Mouse (Mus musculus) embryo, embryonic 11 days (tissue): ENCODE results near the gene Unkl.
A peak's percentile ranks its signal among the peaks of the same experiment; 100 is the strongest.

Source experiments
- DNase-seq: peaks from one replicate; pipeline ENCODE4 v3.0.0-alpha.2; 2015

Gene Unkl

DNA sequence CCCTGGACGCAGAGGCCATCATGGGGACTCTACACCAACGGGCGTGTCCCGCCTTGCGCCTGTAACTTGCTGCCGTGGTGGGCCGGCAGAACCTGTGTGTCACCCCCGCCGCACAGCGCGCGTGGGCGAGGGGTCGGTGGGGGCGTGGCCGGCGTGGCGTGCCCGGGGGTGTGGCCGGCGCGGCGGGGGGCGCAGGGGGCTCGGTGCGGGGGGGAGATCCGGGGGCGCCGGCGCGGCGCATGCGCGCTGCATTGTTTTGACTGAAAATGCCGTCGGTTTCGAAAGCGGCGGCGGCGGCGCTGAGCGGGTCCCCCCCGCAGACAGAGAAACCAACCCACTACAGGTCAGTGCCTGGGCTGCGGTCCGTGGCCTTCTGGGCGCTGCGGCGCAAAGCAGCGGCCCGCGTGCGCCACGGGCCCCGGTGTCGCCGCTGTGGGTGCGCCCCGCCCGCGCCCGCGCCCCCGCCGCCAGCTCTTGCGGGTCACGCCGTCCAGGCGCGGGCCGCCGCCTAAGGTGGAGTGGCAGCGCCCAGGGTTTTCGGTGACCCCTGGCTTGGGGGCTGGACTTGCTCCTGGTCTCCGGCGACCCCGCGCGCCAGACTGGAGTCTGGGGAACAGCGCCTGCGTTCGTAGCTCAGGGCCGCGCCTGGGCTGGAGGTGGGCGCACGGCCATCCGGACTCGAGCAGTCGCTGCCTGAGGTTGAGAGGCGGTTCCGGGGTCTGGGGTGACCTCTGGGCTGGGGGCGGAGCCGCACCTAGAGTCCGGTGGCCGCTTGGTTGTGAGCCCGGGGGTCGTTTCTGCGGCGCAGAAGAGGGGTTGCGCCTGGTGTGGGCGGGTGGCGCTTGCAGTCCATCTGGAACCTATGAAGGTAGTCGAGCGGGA, at the start of gene Unkl:
Gene Unkl (plus strand): TSS at position 248 of the 882 bp plus-strand sequence.
- peak; percentile 81 for DNase-seq

DNA sequence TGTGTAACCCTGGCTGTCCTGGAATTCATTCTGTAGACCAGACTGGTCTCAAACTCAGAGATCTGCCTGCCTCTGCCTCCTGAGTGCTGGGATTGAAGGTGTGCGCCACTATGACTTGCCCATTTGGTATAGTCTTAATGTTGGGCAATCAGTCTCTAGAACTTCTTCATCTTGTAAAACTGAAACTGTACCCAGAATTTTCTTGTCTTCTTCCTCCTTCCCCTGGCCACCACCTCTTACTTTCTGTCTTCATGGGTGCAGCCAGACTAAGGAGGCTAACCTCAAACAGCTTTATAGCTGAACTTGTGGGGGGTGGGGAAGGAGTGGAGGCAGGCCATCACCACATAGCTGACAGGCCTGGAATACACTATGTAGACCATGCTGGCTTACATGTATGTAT, 49.4 kb upstream of the Unkl start:
- no peak for DNase-seq

DNA sequence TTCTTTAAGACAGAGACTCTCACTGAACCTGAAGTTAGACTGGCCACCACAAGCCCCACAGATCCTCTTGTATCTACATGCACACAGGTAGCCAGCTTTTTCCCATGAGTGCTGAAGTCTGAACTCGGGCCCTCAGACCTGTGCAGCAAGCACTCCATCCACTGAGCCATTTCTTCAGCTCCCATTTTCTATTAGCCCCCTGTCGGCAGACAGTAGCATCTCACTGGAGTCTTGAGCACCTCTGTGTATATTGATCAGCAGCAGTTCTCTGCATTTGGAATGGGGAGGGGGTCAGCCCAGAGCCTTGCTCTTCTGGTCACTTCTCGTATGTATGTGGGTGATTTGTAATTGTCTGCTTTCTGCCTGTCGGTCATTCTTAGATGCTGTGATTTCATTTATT, 48.2 kb upstream of the Unkl start:
- DNase-seq = peak; percentile 16

DNA sequence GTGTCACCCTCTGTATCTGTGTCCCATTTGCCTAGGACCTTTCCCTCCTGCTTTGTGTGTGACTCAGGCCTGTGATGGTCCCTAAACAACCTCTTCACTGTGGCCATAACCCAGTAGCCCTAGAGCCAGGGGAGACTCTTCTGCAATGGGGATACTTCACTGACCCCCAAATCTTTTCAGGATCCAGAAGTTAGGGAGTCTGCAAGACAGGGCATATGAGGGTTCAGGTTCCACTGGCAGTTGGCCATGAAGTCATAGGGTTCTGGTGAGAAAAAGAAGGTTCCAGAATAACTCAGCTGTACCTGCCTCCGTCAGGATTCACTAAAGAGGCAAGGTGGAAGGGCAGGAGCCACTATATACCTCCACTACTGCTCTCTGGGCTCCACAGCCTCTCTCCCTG, 26.0 kb upstream of the Unkl start, which contains the start of gene Ccdc154:
Gene Ccdc154 (plus strand): TSS at position 301 of the 400 bp plus-strand sequence.
- DNase-seq = no peak

DNA sequence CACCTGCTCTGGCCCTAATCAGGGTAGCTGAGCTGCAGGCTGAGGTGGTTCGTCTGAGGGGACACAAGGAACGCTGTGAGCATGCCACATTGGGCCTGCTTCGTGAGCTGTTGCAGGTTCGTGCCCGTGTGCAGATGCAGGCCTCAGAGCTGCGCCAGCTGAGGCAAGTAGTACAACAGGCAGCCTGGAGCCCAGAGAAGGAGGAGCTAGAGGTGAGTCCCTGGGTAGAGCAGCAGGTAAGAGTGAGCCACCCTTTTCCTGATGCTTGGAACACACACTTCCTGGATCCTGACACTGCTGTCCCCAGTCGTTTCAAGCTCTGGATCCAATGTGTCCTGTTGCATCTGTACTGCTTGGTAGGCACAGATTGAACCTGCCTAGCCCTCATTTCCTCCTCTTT, 24.8 kb upstream of the Unkl start:
- no peak for DNase-seq

DNA sequence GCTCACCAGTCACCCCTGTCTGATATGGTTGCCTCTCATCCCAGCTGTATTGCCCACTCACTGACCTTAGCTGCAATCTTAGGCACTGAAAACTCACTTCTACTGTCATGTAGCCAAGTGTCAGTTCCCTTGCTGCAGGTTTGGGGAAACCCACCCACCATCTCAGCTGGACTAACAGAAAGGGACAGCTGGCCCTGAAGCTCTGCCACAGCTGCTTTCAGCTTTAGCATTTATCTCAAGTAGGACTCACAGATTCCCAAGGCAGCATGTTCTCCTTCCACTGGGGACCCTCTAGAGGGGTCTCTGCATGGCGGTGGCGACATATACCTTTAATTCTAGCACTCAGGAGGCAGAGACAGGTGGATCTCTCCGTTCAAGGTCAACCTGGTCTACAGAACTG, 23.4 kb upstream of the Unkl start:
- no peak for DNase-seq

DNA sequence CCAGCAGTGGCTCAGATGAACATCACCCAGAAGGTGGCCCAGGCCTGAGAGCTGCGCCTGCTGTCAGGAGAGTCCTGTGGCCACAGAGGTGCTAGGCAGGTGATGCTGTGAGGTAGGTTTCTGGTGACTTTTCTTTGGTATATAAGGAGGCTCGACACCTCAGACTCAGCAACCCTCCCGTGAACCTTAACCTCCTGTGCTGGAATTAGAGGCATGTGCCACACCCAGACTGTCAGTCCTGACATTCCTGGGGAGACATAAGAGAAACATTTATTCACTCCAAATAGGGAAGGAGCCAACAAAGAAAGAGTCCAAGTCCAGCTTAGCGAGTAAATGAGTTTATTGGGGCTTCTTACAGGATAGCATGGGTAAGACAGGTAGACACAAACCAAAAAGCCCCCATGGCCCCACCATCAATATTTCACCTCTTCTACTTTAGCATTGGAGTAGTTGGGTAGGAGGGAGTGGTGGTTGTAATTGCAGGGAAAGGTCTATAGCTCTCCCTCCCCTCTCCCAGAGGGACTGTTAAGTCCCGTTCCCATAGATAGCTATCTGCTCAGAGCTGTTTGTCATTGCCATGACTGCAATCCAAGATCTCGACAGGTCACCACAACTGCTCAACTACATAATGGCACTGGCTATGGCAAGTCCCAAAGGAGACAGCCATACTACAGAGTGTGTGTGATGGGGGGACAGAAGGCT, 22.1 kb upstream of the Unkl start:
- no peak for DNase-seq

DNA sequence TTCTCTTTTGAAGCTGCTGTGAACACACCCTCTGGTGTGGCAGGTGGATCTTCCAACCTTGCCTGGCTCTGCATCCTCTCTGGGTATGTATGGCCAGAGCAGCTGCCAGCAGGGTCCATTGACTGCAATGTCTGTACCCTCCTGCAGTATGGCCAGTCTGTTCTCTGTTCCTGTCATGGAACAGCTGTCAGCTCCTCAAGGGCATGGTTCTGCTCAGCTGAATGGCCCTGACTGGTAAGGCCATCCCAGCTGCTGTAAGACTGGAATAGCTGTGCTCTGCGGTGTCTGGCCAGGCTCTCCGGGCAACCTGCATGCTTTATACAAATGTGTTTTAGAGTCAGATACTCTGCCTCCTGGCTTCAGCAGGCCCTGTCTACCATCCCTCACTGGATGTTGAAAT, 18.5 kb upstream of the Unkl start:
- no peak for DNase-seq

DNA sequence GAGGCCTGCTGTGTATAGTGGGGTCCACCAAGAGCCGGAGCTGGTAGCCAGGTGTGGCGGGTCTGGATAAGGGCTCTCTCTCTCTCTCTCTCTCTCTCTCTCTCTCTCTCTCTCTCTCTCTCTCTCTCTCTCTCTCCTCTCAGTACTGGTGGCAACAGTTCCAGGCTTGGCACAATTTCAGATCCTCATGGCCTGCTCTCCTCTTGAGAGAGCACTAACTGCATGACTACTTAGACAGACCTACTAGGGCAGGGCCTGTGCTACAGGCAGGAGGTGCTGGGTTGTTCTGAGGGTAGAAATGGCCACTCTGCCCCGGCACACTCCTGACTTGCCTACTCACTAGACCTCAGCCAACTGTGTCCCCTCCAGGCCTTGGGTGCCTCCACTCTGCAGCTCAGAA, 15.6 kb upstream of the Unkl start:
- DNase-seq = no peak

DNA sequence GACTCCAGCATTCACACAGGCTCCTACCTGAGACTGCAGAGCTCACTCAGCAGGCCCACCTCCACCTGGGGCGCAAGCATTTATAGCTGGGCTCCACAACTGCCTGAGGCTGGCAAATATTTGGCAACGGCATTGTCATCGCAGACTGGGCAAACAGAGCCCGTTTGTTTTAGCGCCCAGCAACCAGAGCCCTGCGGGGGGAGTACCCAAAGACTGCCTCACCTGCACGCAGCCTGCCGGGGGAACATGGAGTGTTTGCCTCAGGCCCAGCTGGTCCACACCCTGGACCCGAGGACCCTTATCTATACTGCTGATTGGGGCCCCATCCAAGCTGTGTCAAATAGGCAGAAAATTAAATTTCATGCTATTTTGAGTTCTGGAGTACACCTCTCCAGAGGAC, 12.8 kb upstream of the Unkl start, which contains the start of gene Gm38655:
Gene Gm38655 (minus strand): TSS at position 61 of the 400 bp plus-strand sequence.
- no peak for DNase-seq

DNA sequence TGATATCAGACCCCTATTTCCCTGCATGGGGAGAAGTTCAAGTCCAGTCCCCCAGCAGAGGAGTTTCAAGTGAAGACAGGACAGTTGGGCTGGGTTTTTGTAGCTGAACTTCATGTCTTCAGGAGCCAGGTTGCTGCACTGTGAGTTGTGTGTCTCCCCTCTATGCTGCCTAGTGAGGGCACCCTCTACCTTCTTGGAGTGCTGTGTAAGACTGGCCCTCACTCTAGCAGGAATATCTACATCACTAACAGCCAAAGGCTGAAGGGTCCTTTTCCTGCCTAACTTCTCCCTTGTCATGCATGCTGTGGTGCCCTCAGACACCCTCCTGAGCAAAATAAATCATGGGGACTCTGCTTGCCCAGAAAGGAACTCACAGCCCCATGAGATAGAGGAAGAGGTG, 5.0 kb upstream of the Unkl start:
- DNase-seq = no peak

DNA sequence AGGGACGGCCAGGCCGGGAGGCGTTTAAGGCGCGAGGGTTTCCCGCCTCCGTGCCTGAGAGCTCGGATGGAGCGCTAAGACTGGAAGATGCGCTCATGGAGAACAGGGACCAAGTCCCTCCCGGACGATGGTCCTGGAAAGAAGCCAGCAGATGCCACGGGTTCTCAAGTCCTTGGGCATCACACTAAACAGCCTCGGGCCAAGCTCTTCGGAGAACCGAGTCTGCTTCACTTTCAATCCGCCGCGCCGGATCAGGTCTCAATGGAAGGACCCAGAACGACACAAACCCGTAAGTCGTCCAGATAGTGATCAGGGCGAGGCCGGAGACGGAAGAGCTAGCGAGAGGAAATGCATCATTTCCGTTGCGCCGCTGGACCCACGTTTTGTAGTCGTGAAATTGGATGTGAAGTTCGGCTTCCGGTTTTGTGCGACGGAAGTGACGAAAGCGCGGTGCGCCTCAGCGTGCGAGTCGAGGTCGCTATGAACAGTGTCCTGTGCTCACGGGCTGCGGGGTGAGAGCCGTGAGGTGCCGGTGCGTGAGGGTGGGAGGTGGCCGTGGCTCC, 4.0 kb upstream of the Unkl start, which contains the start of gene BC003965:
Gene BC003965 (plus strand): TSS at position 426 of the 563 bp plus-strand sequence.
- peak; percentile 99 for DNase-seq

DNA sequence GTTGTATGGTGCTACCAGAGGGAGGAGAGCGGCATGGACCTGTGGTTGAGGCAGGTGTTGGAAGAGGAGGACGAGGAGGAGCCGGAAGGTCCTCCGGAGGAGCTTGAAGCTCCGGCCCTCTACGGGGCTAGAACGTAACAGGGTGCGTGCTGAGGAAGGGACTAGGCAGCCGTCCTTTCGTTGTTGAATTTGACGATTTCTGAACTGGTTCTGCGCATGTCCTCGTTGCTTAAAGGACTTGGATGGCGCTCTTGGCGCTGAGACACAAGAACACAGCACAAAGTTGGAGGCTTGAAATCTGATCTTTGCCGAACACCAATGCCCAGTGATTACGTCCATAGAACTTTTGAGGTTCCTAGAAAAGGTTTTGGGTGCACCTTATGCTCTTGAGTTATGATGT, 3.2 kb upstream of the Unkl start:
- no peak for DNase-seq

DNA sequence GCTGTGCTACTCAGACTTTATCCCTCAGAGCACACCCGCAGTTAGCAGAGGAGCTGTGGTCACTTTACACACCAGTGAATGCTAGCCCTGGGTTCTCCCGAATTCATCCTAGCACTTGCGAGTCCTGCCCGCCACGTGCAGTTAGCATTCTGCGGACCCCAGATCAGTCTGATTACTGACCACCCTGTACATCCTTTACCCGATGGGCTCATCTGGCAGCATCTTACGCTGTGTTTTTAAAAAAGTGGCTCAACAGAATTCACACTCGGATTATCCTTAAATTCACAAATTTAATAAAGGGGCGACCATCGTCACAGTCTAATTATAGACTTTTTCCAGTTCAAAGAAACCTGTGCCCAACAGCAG, 430 bp upstream of the Unkl start:
- DNase-seq = no peak

DNA sequence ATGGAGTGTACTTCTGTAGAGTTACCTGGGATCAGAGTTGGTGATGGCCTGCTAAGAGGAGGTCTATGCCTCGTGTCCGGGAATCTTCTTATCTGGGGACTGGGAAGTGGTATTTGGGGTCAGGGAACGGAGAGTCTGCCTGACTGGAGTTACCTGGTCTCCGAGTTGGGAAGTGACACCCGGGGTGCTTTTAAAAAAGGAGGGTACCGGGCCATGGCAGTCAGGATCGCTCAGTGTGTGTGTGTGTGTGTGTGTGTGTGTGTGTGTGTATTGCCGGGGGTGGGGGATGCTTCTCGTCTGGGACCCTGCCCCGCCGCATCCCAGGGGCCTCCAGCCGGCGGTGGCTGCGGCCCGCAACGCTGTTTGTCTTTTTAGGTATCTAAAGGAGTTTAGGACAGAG, 894 bp downstream of the Unkl start:
- no peak for DNase-seq

DNA sequence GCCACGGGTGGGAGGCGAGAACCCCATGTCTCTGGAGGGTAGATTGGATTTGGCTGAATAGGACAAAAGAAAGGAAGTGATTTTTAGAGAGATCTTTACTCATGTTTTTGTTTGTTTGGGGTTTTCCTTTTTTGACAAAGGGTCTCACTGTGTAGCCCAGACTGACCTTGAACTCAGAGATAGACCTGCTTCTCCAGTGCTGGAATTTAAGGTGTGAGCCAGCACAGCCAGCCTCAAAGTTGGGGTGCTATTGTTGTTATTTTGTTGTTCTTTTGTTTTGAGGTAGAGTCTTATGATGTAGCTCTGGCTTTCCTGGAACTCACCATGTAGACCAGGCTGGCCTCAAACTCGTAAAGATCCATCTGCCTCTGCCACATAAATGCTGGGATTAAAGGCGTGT, 14.2 kb downstream of the Unkl start:
- no peak for DNase-seq

DNA sequence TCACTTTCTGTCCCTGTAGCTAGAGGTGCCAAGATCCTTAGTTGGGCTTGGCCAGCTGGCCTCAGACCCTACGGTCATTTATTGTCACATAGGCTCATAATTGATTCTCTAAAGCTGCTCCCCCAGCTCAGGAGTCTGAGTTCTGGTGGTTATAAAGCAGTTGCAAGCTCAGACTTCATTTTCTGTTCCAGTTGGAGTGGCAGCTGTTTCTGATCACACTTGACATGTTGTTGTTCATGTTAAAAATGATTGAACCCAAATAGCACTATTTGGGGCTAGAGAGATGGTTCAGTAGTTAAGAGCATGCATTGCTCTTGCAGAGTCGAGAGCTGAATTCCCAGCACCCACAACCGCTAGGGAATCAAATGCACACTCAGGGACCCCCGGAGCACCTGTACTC, 21.8 kb downstream of the Unkl start:
- DNase-seq = no peak

DNA sequence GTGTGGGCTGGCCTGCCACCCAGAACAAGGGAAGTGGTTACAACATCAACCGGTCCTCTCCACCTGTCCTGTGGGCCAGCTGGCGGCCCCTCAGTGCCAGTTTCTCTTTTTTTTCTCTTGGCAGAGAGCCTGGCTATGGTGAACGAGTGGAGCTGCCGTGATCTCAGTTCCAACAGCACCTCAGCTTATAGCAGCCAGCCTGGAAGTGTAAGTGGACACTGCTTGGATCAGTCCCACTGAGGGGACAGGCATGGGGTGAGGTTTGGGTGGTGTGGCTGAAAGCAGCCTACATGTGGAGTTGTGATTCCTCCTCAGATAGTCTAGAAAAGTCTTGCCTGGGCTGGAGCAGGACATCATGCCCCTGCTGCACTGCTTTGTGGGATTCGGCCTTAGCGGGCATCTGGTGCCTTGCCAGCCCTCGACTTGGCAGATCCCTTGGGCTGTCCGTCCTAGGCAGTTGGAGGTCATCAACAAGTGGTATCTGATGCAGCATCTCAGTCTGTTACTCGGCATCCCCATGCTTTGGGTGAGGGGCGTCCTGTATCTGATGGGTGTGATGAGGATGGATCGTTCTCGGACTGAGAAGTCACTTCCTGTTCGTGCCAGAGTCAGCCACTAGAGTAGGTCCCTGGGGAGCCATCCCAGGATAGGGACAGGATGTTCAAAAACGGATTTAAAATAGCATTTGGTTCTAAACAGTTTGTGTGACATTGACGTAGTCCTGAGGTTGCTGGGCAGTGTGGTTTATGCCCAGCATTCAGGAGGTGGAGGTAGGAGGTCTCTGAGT, 22.7 kb downstream of the Unkl start:
- DNase-seq = no peak

DNA sequence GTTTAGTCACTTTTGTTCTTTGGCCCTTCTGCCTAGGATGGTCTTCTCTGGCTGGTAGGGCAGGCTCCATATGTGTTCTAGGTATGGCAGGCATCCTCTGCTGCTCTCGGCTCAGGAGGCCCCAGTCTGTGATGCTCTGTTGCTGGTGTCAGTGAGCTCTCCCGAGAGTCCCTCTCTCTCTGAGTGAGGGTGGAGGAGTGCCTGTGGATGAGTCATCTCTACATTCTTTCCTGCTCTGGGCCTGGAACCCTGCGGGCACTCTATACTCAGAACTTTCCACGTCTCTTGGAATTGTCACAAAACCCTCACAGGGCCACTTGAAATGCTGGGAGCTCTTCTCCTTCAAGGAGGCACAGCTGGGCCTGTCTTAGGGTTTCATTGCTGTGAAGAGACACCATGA, 23.5 kb downstream of the Unkl start:
- no peak for DNase-seq

DNA sequence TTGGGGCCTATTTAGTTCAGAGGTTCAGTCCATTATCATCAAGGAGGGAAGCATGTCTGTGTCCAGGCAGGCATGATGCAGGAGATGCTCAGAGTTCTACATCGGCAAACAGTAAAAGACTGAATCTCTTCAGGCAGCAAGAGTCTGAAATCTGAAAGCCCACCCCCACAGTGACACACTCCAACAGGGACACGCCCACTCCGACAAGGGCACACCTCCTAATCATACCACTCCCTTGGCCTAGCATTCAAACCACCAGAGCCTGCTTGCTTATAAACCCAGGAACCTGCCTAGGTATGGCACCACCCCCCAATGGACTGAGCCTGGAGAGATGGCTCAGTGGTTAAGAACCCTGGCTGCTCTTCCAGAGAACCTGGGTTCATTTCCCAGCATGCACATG, 27.2 kb downstream of the Unkl start:
- DNase-seq = no peak

DNA sequence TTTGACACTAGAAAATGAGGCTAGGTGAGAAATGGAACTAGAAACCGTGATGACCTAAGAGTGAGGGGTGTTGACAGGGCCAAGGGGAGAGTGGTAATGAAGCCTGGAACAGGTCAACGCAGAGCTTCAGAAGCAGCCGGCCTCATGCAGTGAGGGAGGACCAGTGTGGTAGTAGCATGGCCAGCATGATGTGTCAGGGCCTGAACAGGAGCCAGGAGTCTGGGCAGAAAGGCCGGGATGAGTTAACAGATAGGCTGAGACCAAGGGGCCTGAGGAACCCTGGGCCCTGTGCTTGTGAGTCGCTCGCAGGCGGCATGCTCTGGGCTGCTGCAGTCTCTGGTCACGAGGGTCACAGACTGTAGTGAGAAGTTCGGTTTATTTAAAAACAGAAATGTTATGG, 30.8 kb downstream of the Unkl start:
- no peak for DNase-seq

DNA sequence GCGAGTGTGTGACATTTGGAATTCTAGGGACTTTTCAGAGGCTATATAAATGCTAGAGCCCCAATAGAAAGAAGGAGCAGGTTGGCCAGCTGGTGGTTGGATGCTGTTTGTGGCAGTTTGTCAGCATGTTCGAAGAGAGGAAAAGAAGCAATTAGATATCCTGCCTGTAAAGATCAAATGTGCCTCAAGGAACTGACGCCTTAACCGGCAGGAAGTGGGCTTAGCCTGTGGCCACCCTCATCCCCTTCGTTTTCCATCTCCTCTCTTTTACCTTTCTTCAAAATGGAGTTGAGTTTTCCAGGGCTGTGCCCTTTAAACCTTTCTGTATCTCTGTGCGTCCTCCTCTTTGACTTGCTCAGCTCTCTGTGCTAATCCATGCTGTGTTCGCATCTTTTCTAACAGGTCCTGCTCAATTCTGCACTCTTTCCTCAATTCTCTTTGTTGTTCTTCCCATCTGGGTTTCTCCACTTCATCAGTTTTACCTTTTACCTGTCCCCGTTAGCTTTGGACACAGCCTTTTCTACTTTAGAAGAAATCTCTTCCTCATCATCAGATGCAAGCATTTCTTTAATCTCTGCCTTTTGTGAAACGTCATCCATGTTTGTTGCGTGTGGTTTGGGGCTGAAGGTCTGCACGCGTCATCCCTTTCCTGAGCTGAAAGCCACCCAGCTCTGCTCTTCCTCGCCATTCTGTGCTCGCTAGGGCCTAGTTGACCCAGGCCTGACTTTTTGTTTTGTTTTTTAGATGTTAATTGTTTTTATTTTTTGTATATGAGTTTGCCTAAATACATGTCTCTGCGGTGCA, 31.5 kb downstream of the Unkl start:
- no peak for DNase-seq
